Mouse (Mus musculus) embryonic facial prominence, embryonic 13.5 days (tissue): ENCODE measurements around the gene March6. TPM values are rescaled to one million over a fixed set of nuclear protein-coding genes. Genes with fewer than 3 reads are reported as not detected.

ENCODE experiments used
- ATAC-seq: fragments of 200-750 bp; cut with Nextera tagmentation; 2 replicates; pipeline ENCODE4 v1.8.0; 2017; ENCODE audit warnings: low read depth; ENCODE audit not compliant: insufficient number of reproducible peaks, insufficient read depth, low FRiP score, low TSS enrichment
- H3K27ac ChIP-seq: fragments of 300-500 bp; sonication (generic); 2 replicates; pipeline ENCODE4 v1.5.1; 2015; ENCODE audit warnings: moderate library complexity, mild to moderate bottlenecking, inconsistent platforms
- H3K27me3 ChIP-seq: fragments of 300-500 bp; sonication (generic); 2 replicates; pipeline ENCODE4 v1.6.1; 2015; ENCODE audit warnings: mild to moderate bottlenecking, inconsistent platforms
- H3K36me3 ChIP-seq: fragments of 300-500 bp; sonication (generic); 2 replicates; pipeline ENCODE4 v1.6.1; 2015; ENCODE audit warnings: mild to moderate bottlenecking, inconsistent platforms
- H3K4me1 ChIP-seq: fragments of 300-500 bp; sonication (generic); 2 replicates; pipeline ENCODE4 v1.6.1; 2015; ENCODE audit warnings: inconsistent platforms
- H3K4me2 ChIP-seq: fragments of 300-500 bp; sonication (generic); 2 replicates; pipeline ENCODE4 v1.6.1; 2015; ENCODE audit warnings: moderate library complexity, mild to moderate bottlenecking, inconsistent platforms
- H3K4me3 ChIP-seq: fragments of 300-500 bp; sonication (generic); 2 replicates; pipeline ENCODE4 v1.5.1; 2015; ENCODE audit warnings: mild to moderate bottlenecking, inconsistent platforms
- H3K9ac ChIP-seq: fragments of 300-500 bp; sonication (generic); 2 replicates; pipeline ENCODE4 v1.6.1; 2015; ENCODE audit warnings: mild to moderate bottlenecking, inconsistent platforms
- H3K9me3 ChIP-seq: fragments of 300-500 bp; sonication (generic); 2 replicates; pipeline ENCODE4 v1.6.1; 2016; ENCODE audit warnings: inconsistent platforms
- WGBS: fragments of 180-500 bp; shearing (Covaris S2); methylation state at CpG from one replicate; pipeline ENCODE4 v1.1.7; 2015; ENCODE audit warnings: mixed read lengths; 5-methylcytosine and 5-hydroxymethylcytosine counted together
- polyA plus RNA-seq: library from polyadenylated mRNA; unstranded; fragments of >200 nt; fragmentation: Nextera tagmentation; extraction: Ambion mirVana; gene quantifications from 2 replicates; pipeline ENCODE4 v1.2.1, GENCODE M21; 2015

The March6 gene
- 29.1 and 33.0 TPM in 2 replicates for polyA plus RNA-seq

- Histone ChIP-seq H3K4me1 (peaks cover 16% of the 10 kb centered on the region), H3K4me3 (peak within 1 kb of the TSS; percentile 76), H3K4me2 (peak within 1 kb of the TSS; percentile 68), H3K27me3 (no peaks in the 10 kb centered on the region), H3K36me3 (no peaks in the 10 kb centered on the region), H3K9me3 (no peaks in the 10 kb centered on the region), H3K9ac (peak within 1 kb of the TSS; percentile 94), H3K27ac (peak within 1 kb of the TSS; percentile 97)
- under 1% methylated on average over 83 of the region's 132 CpGs for WGBS
- ATAC-seq = peak; percentile 88
Measured at GRCm38 (mm10) chr15:31530659-31531445, at the start of gene March6. March6 (minus strand) TSS chr15:31531053.

GRCm38 (mm10) chr15:31576076-31576475 is 45.2 kb upstream of the March6 start:
- Histone ChIP-seq H3K9ac (no peak overlapping the region), H3K4me1 (peaks cover 6% of the 10 kb centered on the region; the same call in 1 of the 2 replicates), H3K9me3 (no peaks in the 10 kb centered on the region), H3K4me2 (no peak overlapping the region), H3K4me3 (no peak overlapping the region), H3K36me3 (no peaks in the 10 kb centered on the region), H3K27me3 (no peaks in the 10 kb centered on the region), H3K27ac (no peak overlapping the region)
- ATAC-seq = no peak
- WGBS = 74% methylated on average over 5 of the region's 5 CpGs

- Histone ChIP-seq H3K4me1 (peaks cover 22% of the 10 kb centered on the region), H3K4me2 (no peak overlapping the region), H3K9me3 (no peaks in the 10 kb centered on the region), H3K36me3 (no peaks in the 10 kb centered on the region), H3K27me3 (no peaks in the 10 kb centered on the region), H3K4me3 (no peak overlapping the region), H3K27ac (no peak overlapping the region), H3K9ac (no peak overlapping the region)
- ATAC-seq = no peak
Measured at GRCm38 (mm10) chr15:31573692-31574091, 42.8 kb upstream of the March6 start.

GRCm38 (mm10) chr15:31573287-31573686 is 42.4 kb upstream of the March6 start:
- no peak for ATAC-seq
- H3K4me2 ChIP-seq = no peak overlapping the region
- H3K4me3 ChIP-seq = no peak overlapping the region
- no peak overlapping the region for H3K27ac ChIP-seq
- 90% methylated on average over 4 of the region's 4 CpGs for WGBS
- H3K27me3 ChIP-seq = no peaks in the 10 kb centered on the region
- peaks cover 25% of the 10 kb centered on the region for H3K4me1 ChIP-seq
- H3K9ac ChIP-seq = no peak overlapping the region
- no peaks in the 10 kb centered on the region for H3K36me3 ChIP-seq
- no peaks in the 10 kb centered on the region for H3K9me3 ChIP-seq

- Histone ChIP-seq H3K27me3 (no peaks in the 10 kb centered on the region), H3K36me3 (no peaks in the 10 kb centered on the region), H3K27ac (peak overlapping the region; percentile 48), H3K4me1 (peaks cover 25% of the 10 kb centered on the region), H3K4me2 (no peak overlapping the region), H3K9me3 (no peaks in the 10 kb centered on the region), H3K9ac (no peak overlapping the region), H3K4me3 (no peak overlapping the region)
- 73% methylated on average over 16 of the region's 16 CpGs for WGBS
- peak; percentile 23; the same call in 1 of the 2 replicates for ATAC-seq
Measured at GRCm38 (mm10) chr15:31571906-31572722, 41.3 kb upstream of the March6 start.

- Histone ChIP-seq H3K27me3 (no peaks in the 10 kb centered on the region), H3K9me3 (no peaks in the 10 kb centered on the region), H3K27ac (no peak overlapping the region), H3K4me1 (peaks cover 25% of the 10 kb centered on the region), H3K4me3 (no peak overlapping the region), H3K36me3 (no peaks in the 10 kb centered on the region), H3K4me2 (no peak overlapping the region), H3K9ac (no peak overlapping the region)
- WGBS = 91% methylated on average over 8 of the region's 8 CpGs
- ATAC-seq = no peak
Measured at GRCm38 (mm10) chr15:31570959-31571358, 40.1 kb upstream of the March6 start.

GRCm38 (mm10) chr15:31569325-31570022 is 38.6 kb upstream of the March6 start:
- H3K9ac ChIP-seq = no peak overlapping the region
- peak overlapping the region; percentile 23 for H3K27ac ChIP-seq
- no peak for ATAC-seq
- no peaks in the 10 kb centered on the region for H3K36me3 ChIP-seq
- peaks cover 25% of the 10 kb centered on the region for H3K4me1 ChIP-seq
- no peak overlapping the region for H3K4me2 ChIP-seq
- 51% methylated on average over 9 of the region's 9 CpGs for WGBS
- H3K4me3 ChIP-seq = no peak overlapping the region
- H3K9me3 ChIP-seq = no peaks in the 10 kb centered on the region
- no peaks in the 10 kb centered on the region for H3K27me3 ChIP-seq

GRCm38 (mm10) chr15:31568581-31568996 is 37.7 kb upstream of the March6 start:
- Histone ChIP-seq H3K36me3 (no peaks in the 10 kb centered on the region), H3K4me1 (peaks cover 32% of the 10 kb centered on the region), H3K27ac (peak overlapping the region; percentile 39), H3K4me2 (peak overlapping the region; percentile 31), H3K9ac (no peak overlapping the region), H3K27me3 (no peaks in the 10 kb centered on the region), H3K4me3 (no peak overlapping the region), H3K9me3 (no peaks in the 10 kb centered on the region)
- ATAC-seq = peak; percentile 46; the same call in 1 of the 2 replicates
- WGBS = 14% methylated on average over 12 of the region's 12 CpGs

GRCm38 (mm10) chr15:31567431-31567830 is 36.6 kb upstream of the March6 start:
- WGBS = 57% methylated on average over 7 of the region's 7 CpGs
- Histone ChIP-seq H3K36me3 (no peaks in the 10 kb centered on the region), H3K4me1 (peaks cover 33% of the 10 kb centered on the region), H3K4me3 (no peak overlapping the region), H3K4me2 (no peak overlapping the region), H3K27ac (no peak overlapping the region), H3K9ac (no peak overlapping the region), H3K9me3 (no peaks in the 10 kb centered on the region), H3K27me3 (no peaks in the 10 kb centered on the region)
- no peak for ATAC-seq

- H3K9me3 ChIP-seq = no peaks in the 10 kb centered on the region
- no peak overlapping the region for H3K27ac ChIP-seq
- H3K4me3 ChIP-seq = no peak overlapping the region
- no peak overlapping the region for H3K4me2 ChIP-seq
- H3K4me1 ChIP-seq = peaks cover 27% of the 10 kb centered on the region
- WGBS = 65% methylated on average over 1 of the region's 1 CpGs
- no peaks in the 10 kb centered on the region for H3K27me3 ChIP-seq
- no peak for ATAC-seq
- H3K36me3 ChIP-seq = no peaks in the 10 kb centered on the region
- no peak overlapping the region for H3K9ac ChIP-seq
Measured at GRCm38 (mm10) chr15:31565786-31566185, 34.9 kb upstream of the March6 start.

- H3K4me1 ChIP-seq = peaks cover 22% of the 10 kb centered on the region
- H3K4me2 ChIP-seq = no peak within 1 kb of the TSS
- WGBS = 73% methylated on average over 5 of the region's 5 CpGs
- H3K9me3 ChIP-seq = no peaks in the 10 kb centered on the region
- no peak for ATAC-seq
- H3K9ac ChIP-seq = no peak within 1 kb of the TSS
- H3K27me3 ChIP-seq = no peaks in the 10 kb centered on the region
- H3K4me3 ChIP-seq = no peak within 1 kb of the TSS
- H3K27ac ChIP-seq = no peak within 1 kb of the TSS
- no peaks in the 10 kb centered on the region for H3K36me3 ChIP-seq
Measured at GRCm38 (mm10) chr15:31565184-31565583, 34.3 kb upstream of the March6 start, which contains the start of gene Cmbl. Cmbl (plus strand) TSS chr15:31565389.
